Mouse (Mus musculus) c-Kit-negative CD71-positive TER-119-positive erythroid progenitor cells, embryonic 14.5 days (primary cell): ENCODE results near the gene Gm17428.
"Not testable (repeated sequence)": the region's sequence is repeated elsewhere in the genome, so short reads cannot be mapped to it uniquely, and the experiment has no call there.

Experiments
- DNase-seq: peaks from one replicate; pipeline ENCODE4 v3.0.0-alpha.2; 2013; ENCODE audit warnings: low read depth, low spot score

Gene Gm17428

GRCm38 (mm10) chr14:54951587-54951986, 25.1 kb upstream of the Gm17428 start:
- DNase-seq, result no peak

- DNase-seq, result no peak
These were observed 23.0 kb upstream of the Gm17428 start for GRCm38 (mm10) chr14:54953664-54954206.

GRCm38 (mm10) chr14:54954474-54954873, 22.3 kb upstream of the Gm17428 start:
- DNase-seq, result no peak

- no peak for DNase-seq
These were observed 21.3 kb upstream of the Gm17428 start for GRCm38 (mm10) chr14:54955481-54955880.

GRCm38 (mm10) chr14:54956533-54956932, 20.2 kb upstream of the Gm17428 start:
- no peak for DNase-seq

- no peak for DNase-seq
These were observed 18.2 kb upstream of the Gm17428 start for GRCm38 (mm10) chr14:54958503-54958902.

GRCm38 (mm10) chr14:54959197-54959596, 17.5 kb upstream of the Gm17428 start:
- no peak for DNase-seq

- DNase-seq, result not testable (repeated sequence)
These were observed 16.7 kb upstream of the Gm17428 start for GRCm38 (mm10) chr14:54959853-54960613.

GRCm38 (mm10) chr14:54960769-54961168, 16.0 kb upstream of the Gm17428 start:
- no peak for DNase-seq

GRCm38 (mm10) chr14:54961487-54961886, 15.2 kb upstream of the Gm17428 start:
- no peak for DNase-seq

- no peak for DNase-seq
These were observed 14.0 kb upstream of the Gm17428 start for GRCm38 (mm10) chr14:54962714-54963113.

GRCm38 (mm10) chr14:54963727-54964126, 13.0 kb upstream of the Gm17428 start:
- no peak for DNase-seq

GRCm38 (mm10) chr14:54965044-54965443, 11.7 kb upstream of the Gm17428 start:
- DNase-seq, result no peak

GRCm38 (mm10) chr14:54965631-54966030, 11.1 kb upstream of the Gm17428 start:
- DNase-seq, result no peak

GRCm38 (mm10) chr14:54966320-54966977, 10.3 kb upstream of the Gm17428 start, which contains the start of gene Myh6:
Myh6 (minus strand) TSS chr14:54966927.
- DNase-seq, result no peak

GRCm38 (mm10) chr14:54967874-54968273, 8.9 kb upstream of the Gm17428 start:
- no peak for DNase-seq

- DNase-seq, result no peak
These were observed 8.4 kb upstream of the Gm17428 start for GRCm38 (mm10) chr14:54968344-54968743.

- not testable (repeated sequence) for DNase-seq
These were observed 3.9 kb upstream of the Gm17428 start for GRCm38 (mm10) chr14:54972786-54973185.

GRCm38 (mm10) chr14:54974068-54974791, 2.5 kb upstream of the Gm17428 start:
- no peak for DNase-seq

GRCm38 (mm10) chr14:54978664-54979063, 1.9 kb downstream of the Gm17428 start:
- no peak for DNase-seq

GRCm38 (mm10) chr14:54981934-54982333, 5.2 kb downstream of the Gm17428 start:
- no peak for DNase-seq

- not testable (repeated sequence) for DNase-seq
These were observed 11.7 kb downstream of the Gm17428 start for GRCm38 (mm10) chr14:54988350-54988874.
